22 mouse cellular contexts compared by ENCODE assay signal in the genomic region with DNA sequence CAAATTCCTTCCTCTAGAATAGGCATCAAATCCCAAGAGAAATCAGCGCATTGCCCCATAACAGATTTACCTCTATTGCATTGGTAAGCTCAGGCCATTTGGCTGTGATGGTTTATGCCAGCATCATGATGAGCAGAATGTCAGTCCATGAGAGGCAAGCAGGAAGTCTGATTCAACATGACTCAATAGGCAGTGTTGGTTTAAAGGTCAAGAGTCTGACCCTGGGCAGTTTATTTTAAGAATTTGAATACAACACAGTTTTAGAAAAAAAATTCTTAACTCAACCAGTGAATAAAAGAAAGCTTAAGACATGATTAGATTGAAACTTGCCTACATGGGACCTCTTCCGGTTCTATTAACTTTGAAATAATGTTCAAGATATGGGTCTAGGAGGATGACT.
DNase-seq lines count a peak whose midpoint lies in the region; ATAC-seq and TF ChIP-seq lines count a peak whose summit lies in the region.
"Had no signal": no experiment of that assay in that cellular context is flagged by ENCODE, and none has a peak within 500 bp of the region (broad histone marks: within the 10 kb centered on the region; RNA-seq: fewer than 3 reads in every experiment).

No protein-coding gene starts in this region.

- H3ac ChIP-seq in C2C12 (ENCODE audit: control insufficient read depth, insufficient read length, low read depth) = no peak overlapping the region
- H3ac ChIP-seq in myocyte (ENCODE audit: control insufficient read depth, insufficient read length) = no peak overlapping the region

- H3K27ac ChIP-seq in hindbrain, embryonic 11.5 days (ENCODE audit: low read depth, low read length) = no peak overlapping the region
- H3K27ac ChIP-seq: embryonic facial prominence, embryonic 10.5 days; embryonic facial prominence, embryonic 12.5 days; forebrain, embryonic 13.5 days; forebrain, embryonic 15.5 days had no signal

- H3K36me3 ChIP-seq in C2C12 (ENCODE audit: control insufficient read depth, insufficient read depth) = no peaks in the 10 kb centered on the region
- no peaks in the 10 kb centered on the region for H3K36me3 ChIP-seq in myocyte (ENCODE audit: control insufficient read depth, insufficient read depth)
- no peaks in the 10 kb centered on the region for H3K36me3 ChIP-seq in hindbrain, embryonic 11.5 days (ENCODE audit: control insufficient read depth, insufficient read depth, low read length)
- H3K36me3 ChIP-seq: embryonic facial prominence, embryonic 10.5 days; embryonic facial prominence, embryonic 12.5 days; forebrain, embryonic 15.5 days had no signal

- no peaks in the 10 kb centered on the region for H3K4me1 ChIP-seq in hindbrain, embryonic 11.5 days (replicated peaks; ENCODE audit: control insufficient read depth, insufficient read depth, low read length)
- H3K4me1 ChIP-seq: embryonic facial prominence, embryonic 10.5 days; embryonic facial prominence, embryonic 12.5 days; forebrain, embryonic 15.5 days had no signal

- peak overlapping the region; percentile 23 for H3K4me2 ChIP-seq in myocyte (ENCODE audit: low read depth)
- no peak overlapping the region for H3K4me2 ChIP-seq in hindbrain, embryonic 11.5 days (replicated peaks; ENCODE audit: low read depth, low read length)
- H3K4me2 ChIP-seq: embryonic facial prominence, embryonic 12.5 days; forebrain, embryonic 13.5 days; forebrain, embryonic 15.5 days had no signal

- no peaks in the 10 kb centered on the region for H3K79me3 ChIP-seq in C2C12 (ENCODE audit: low read depth)

- H3K27me3 ChIP-seq in C2C12 (ENCODE audit: control insufficient read depth, insufficient read depth, insufficient read length) (no peaks in the 10 kb centered on the region), myocyte (ENCODE audit: control insufficient read depth, insufficient read depth, insufficient read length) (no peaks in the 10 kb centered on the region)
- H3K27me3 ChIP-seq in hindbrain, embryonic 11.5 days (ENCODE audit: control insufficient read depth, insufficient read depth, low read length) = no peaks in the 10 kb centered on the region
- H3K27me3 ChIP-seq: embryonic facial prominence, embryonic 12.5 days; forebrain, embryonic 13.5 days; forebrain, embryonic 15.5 days; Patski had no signal

- H3K9me3 ChIP-seq in hindbrain, embryonic 11.5 days (ENCODE audit: control insufficient read depth, low read length) = no peaks in the 10 kb centered on the region
- H3K9me3 ChIP-seq: embryonic facial prominence, embryonic 10.5 days; embryonic facial prominence, embryonic 12.5 days; forebrain, embryonic 13.5 days; forebrain, embryonic 15.5 days had no signal

- H3K79me2 ChIP-seq in C2C12 (ENCODE audit: control insufficient read depth, insufficient read depth) (no peaks in the 10 kb centered on the region), myocyte (ENCODE audit: control insufficient read depth, insufficient read depth) (no peaks in the 10 kb centered on the region)

- H3K4me3 ChIP-seq in C2C12 (ENCODE audit: insufficient read depth, poor library complexity, severe bottlenecking) = no peak overlapping the region
- H3K4me3 ChIP-seq in myocyte = no peak overlapping the region
- H3K4me3 ChIP-seq in hindbrain, embryonic 11.5 days (ENCODE audit: low read depth, low read length) = no peak overlapping the region
- H3K4me3 ChIP-seq: embryonic facial prominence, embryonic 10.5 days; embryonic facial prominence, embryonic 12.5 days; forebrain, embryonic 13.5 days; forebrain, embryonic 15.5 days had no signal

- intact Hi-C loops in heart, postnatal 36 days (cut with DNase I) = no loop called here

- no peak for TF ChIP-seq POLR2A in myocyte (IDR thresholded peaks at IDR 0.05; ENCODE audit: insufficient read length, low read depth)

- no peak for ATAC-seq in hindbrain, embryonic 11.5 days (ENCODE audit: low FRiP score)
- ATAC-seq: activated CD4-positive, CD25-positive, alpha-beta regulatory T cell, adult 4 months; forebrain, embryonic 13.5 days; forebrain, embryonic 15.5 days; forebrain, postnatal 0 days; Patski had no signal

- peak; percentile 53 for DNase-seq in 3134 (ENCODE audit: extremely low read depth, insufficient read length, low spot score)
- peak; percentile 84 for DNase-seq in 3T3-L1 (ENCODE audit: low read depth, low spot score)
- no peak for DNase-seq in hindbrain, embryonic 11.5 days (ENCODE audit: low spot score)
- DNase-seq in heart, postnatal 36 days = no peak
- no peak for DNase-seq in kidney, adult 18-20 months
- DNase-seq: adrenal gland, postnatal 10 days; adrenal gland, postnatal 36 days; B cell, adult 2 months; cerebellum, adult 11-12 months; cerebellum, adult 2 months; cerebellum, adult 9-10 months; cerebellum, postnatal 10 days; cerebellum, postnatal 25 days; forebrain, postnatal 0 days had no signal

- H3K9ac ChIP-seq in hindbrain, embryonic 11.5 days (ENCODE audit: low read depth, low read length) = no peak overlapping the region
- H3K9ac ChIP-seq: embryonic facial prominence, embryonic 12.5 days; forebrain, embryonic 13.5 days; forebrain, embryonic 15.5 days; forebrain, postnatal 0 days had no signal

- WGBS in hindbrain, embryonic 11.5 days = 90% methylated on average over 2 of the region's 2 CpGs

- TF ChIP-seq CTCF in C2C12 (IDR thresholded peaks at IDR 0.05; ENCODE audit: control insufficient read depth, insufficient read depth, insufficient read length) = no peak

TF ChIP-seq in C2C12, 6 proteins besides CTCF, POLR2A, EP300 and RAD21:
- no peak for TF ChIP-seq MYOD1 (IDR thresholded peaks at IDR 0.05; ENCODE audit: control insufficient read depth, insufficient read length, low read depth)
- no peak for TF ChIP-seq MYOG (IDR thresholded peaks at IDR 0.05; ENCODE audit: control insufficient read depth, extremely low read depth, insufficient read length)
- no peak for TF ChIP-seq MAX (IDR thresholded peaks at IDR 0.05)
- TF ChIP-seq FOSL1 (IDR thresholded peaks at IDR 0.05; ENCODE audit: insufficient read depth, low read length, poor library complexity, severe bottlenecking) = peak; percentile 26
- no peak for TF ChIP-seq USF1 (IDR thresholded peaks at IDR 0.05; ENCODE audit: low read depth)
- TF ChIP-seq CEBPB (IDR thresholded peaks at IDR 0.05; ENCODE audit: low read depth) = peak; percentile 17
TF ChIP-seq in C2C12: peak in this region for 2.

TF ChIP-seq in myocyte, 11 proteins besides CTCF, POLR2A, EP300 and RAD21:
- TF ChIP-seq USF1 (IDR thresholded peaks at IDR 0.05; ENCODE audit: low read depth) (no peak), MAX (IDR thresholded peaks at IDR 0.05; ENCODE audit: low read depth) (no peak), E2F4 (IDR thresholded peaks at IDR 0.05; ENCODE audit: insufficient read depth) (no peak), CEBPB (IDR thresholded peaks at IDR 0.05; ENCODE audit: insufficient read depth, poor library complexity, severe bottlenecking) (no peak), REST (IDR thresholded peaks at IDR 0.05; ENCODE audit: insufficient read depth, insufficient read length) (no peak), MYOD1 (IDR thresholded peaks at IDR 0.05; ENCODE audit: control insufficient read depth in 1 of 3, insufficient read length in 2 of 3, low read depth in 2 of 3) (no peak), TCF3 (IDR thresholded peaks at IDR 0.05; ENCODE audit: insufficient read length, low read depth) (no peak), MYOG (IDR thresholded peaks at IDR 0.05; ENCODE audit: control insufficient read depth in 1 of 3, insufficient read depth in 1 of 3, insufficient read length in 2 of 3, low read depth in 2 of 3) (no peak), POLR2AphosphoS2 (IDR thresholded peaks at IDR 0.05; ENCODE audit: insufficient read length, low read depth) (no peak), TCF12 (IDR thresholded peaks at IDR 0.05; ENCODE audit: insufficient read depth, poor library complexity, severe bottlenecking) (no peak), SRF (IDR thresholded peaks at IDR 0.05; ENCODE audit: control insufficient read depth, insufficient read length, low read depth) (no peak)

Comparison
In these comparisons a context has a peak if more than half of its experiments do, and no peak if none do; other contexts are left out.
1. DNase-seq: peak in 3134 (single experiment) and 3T3-L1 (single experiment); none in hindbrain, embryonic 11.5 days (single experiment), heart, postnatal 36 days (0 of 2) and kidney, adult 18-20 months (single experiment).